Mouse (Mus musculus) spleen, adult 2 months (tissue): ENCODE measurements around the gene Nfrkb.

Source experiments
- CTCF ChIP-seq: fragments of 200-500 bp; IDR thresholded peaks from 2 replicates; pipeline ENCODE4 v1.5.1; 2011; ENCODE audit warnings: mild to moderate bottlenecking, inconsistent platforms; ENCODE audit not compliant: insufficient read depth, insufficient read length, insufficient replicate concordance; ENCODE audit errors: extremely low read depth
- POLR2A ChIP-seq: fragments of 200-500 bp; IDR thresholded peaks from 2 replicates; pipeline ENCODE4 v1.6.1; 2011; ENCODE audit warnings: low read depth, low read length, inconsistent platforms

- TF ChIP-seq CTCF, result peak; percentile 82
- no peak for TF ChIP-seq POLR2A
Measured at GRCm38 (mm10) chr9:31400441-31400840, 14.4 kb downstream of the Nfrkb start.
